Mouse (Mus musculus): ENCODE measurements around the gene Zfp974. TPM values are rescaled to one million over a fixed set of nuclear protein-coding genes. Genes with fewer than 3 reads are reported as not detected.
"Not testable (repeated sequence)": the region's sequence is repeated elsewhere in the genome, so short reads cannot be mapped to it uniquely, and the experiment has no call there.

Gene Zfp974
- polyA plus RNA-seq, 1 experiment from 2014 or later = 4.6 TPM

GRCm38 (mm10) chr7:27905061-27905848 is 24.0 kb downstream of the Zfp974 start:
- ATAC-seq (ENCODE audit: low FRiP score, low TSS enrichment) (0 out of 2 replicates have a peak, but pooled peaks have one; percentile 38), DNase-seq (ENCODE audit: low spot score) (peak; percentile 14)
- 56% methylated on average over 11 of the region's 11 CpGs for WGBS
- H3K4me1 ChIP-seq (replicated peaks; ENCODE audit: control insufficient read depth, insufficient read depth) = no peaks in the 10 kb centered on the region
- H3K9ac ChIP-seq (ENCODE audit: low read length) = no peak overlapping the region
- H3K36me3 ChIP-seq (ENCODE audit: control insufficient read depth, insufficient read depth, low read length) = no peaks in the 10 kb centered on the region
- H3K4me2 ChIP-seq (replicated peaks; ENCODE audit: low read depth) = no peak overlapping the region
- no peaks in the 10 kb centered on the region for H3K27me3 ChIP-seq (ENCODE audit: control insufficient read depth, insufficient read depth, low read length)
- TF ChIP-seq CTCF (IDR thresholded peaks at IDR 0.05; ENCODE audit: low read depth) = no peak
- TF ChIP-seq EP300 (optimal IDR thresholded peaks at IDR 0.05) = no peak
- no peaks in the 10 kb centered on the region for H3K9me3 ChIP-seq (ENCODE audit: control insufficient read depth, low read length)
- H3K27ac ChIP-seq (replicated peaks) = no peak overlapping the region; the same call in 1 of the 2 replicates
- H3K4me3 ChIP-seq (ENCODE audit: low read depth, low read length) = no peak overlapping the region

GRCm38 (mm10) chr7:27900601-27901000 is 28.7 kb downstream of the Zfp974 start:
- no peaks in the 10 kb centered on the region for H3K27me3 ChIP-seq (ENCODE audit: control insufficient read depth, insufficient read depth, low read length)
- WGBS = 89% methylated on average over 4 of the region's 4 CpGs
- H3K9me3 ChIP-seq (ENCODE audit: control insufficient read depth, low read length) = no peaks in the 10 kb centered on the region
- DNase-seq (ENCODE audit: low spot score) = no peak
- no peaks in the 10 kb centered on the region for H3K4me1 ChIP-seq (replicated peaks; ENCODE audit: control insufficient read depth, insufficient read depth)
- no peak overlapping the region for H3K4me2 ChIP-seq (replicated peaks; ENCODE audit: low read depth)
- no peak overlapping the region for H3K27ac ChIP-seq (replicated peaks)
- H3K4me3 ChIP-seq (ENCODE audit: low read depth, low read length) = no peak overlapping the region
- ATAC-seq (ENCODE audit: low FRiP score, low TSS enrichment) = no peak
- no peak overlapping the region for H3K9ac ChIP-seq (ENCODE audit: low read length)
- TF ChIP-seq EP300 (optimal IDR thresholded peaks at IDR 0.05) = no peak
- no peak for TF ChIP-seq CTCF (IDR thresholded peaks at IDR 0.05; ENCODE audit: low read depth)
- H3K36me3 ChIP-seq (ENCODE audit: control insufficient read depth, insufficient read depth, low read length) = no peaks in the 10 kb centered on the region

- H3K9me3 ChIP-seq (ENCODE audit: control insufficient read depth, low read length) = no peaks in the 10 kb centered on the region
- no peak overlapping the region for H3K4me2 ChIP-seq (replicated peaks; ENCODE audit: low read depth)
- peaks cover 10% of the 10 kb centered on the region for H3K36me3 ChIP-seq (ENCODE audit: control insufficient read depth, insufficient read depth, low read length)
- H3K27me3 ChIP-seq (ENCODE audit: control insufficient read depth, insufficient read depth, low read length) = no peaks in the 10 kb centered on the region
- 91% methylated on average over 4 of the region's 4 CpGs for WGBS
- H3K9ac ChIP-seq (ENCODE audit: low read length) = no peak overlapping the region
- DNase-seq (ENCODE audit: low spot score) = no peak
- H3K4me1 ChIP-seq (replicated peaks; ENCODE audit: control insufficient read depth, insufficient read depth) = no peaks in the 10 kb centered on the region
- H3K27ac ChIP-seq (replicated peaks) = no peak overlapping the region
- ATAC-seq (ENCODE audit: low FRiP score, low TSS enrichment) = no peak
- TF ChIP-seq CTCF (IDR thresholded peaks at IDR 0.05; ENCODE audit: low read depth) (no peak), EP300 (optimal IDR thresholded peaks at IDR 0.05) (no peak)
- H3K4me3 ChIP-seq (ENCODE audit: low read depth, low read length) = no peak overlapping the region
These were observed 47.5 kb downstream of the Zfp974 start for GRCm38 (mm10) chr7:27881721-27882120.

- H3K27me3 ChIP-seq (ENCODE audit: control insufficient read depth, insufficient read depth, low read length); H3K9ac ChIP-seq (ENCODE audit: low read length); ATAC-seq (ENCODE audit: low FRiP score, low TSS enrichment); H3K27ac ChIP-seq (replicated peaks); H3K4me2 ChIP-seq (replicated peaks; ENCODE audit: low read depth); H3K9me3 ChIP-seq (ENCODE audit: control insufficient read depth, low read length); H3K4me1 ChIP-seq (replicated peaks; ENCODE audit: control insufficient read depth, insufficient read depth); DNase-seq (ENCODE audit: low spot score); H3K4me3 ChIP-seq (ENCODE audit: low read depth, low read length): not testable (repeated sequence)
- H3K36me3 ChIP-seq (ENCODE audit: control insufficient read depth, insufficient read depth, low read length) = peaks cover 15% of the 10 kb centered on the region; the same call in 1 of the 2 replicates
- WGBS = 82% methylated on average over 5 of the region's 5 CpGs
These were observed 66.7 kb downstream of the Zfp974 start for GRCm38 (mm10) chr7:27862578-27862977.

GRCm38 (mm10) chr7:27860396-27861235 is 68.6 kb downstream of the Zfp974 start:
- H3K27ac ChIP-seq (replicated peaks) = peak overlapping the region; percentile 92
- peaks cover 5% of the 10 kb centered on the region; the same call in 1 of the 2 replicates for H3K4me1 ChIP-seq (replicated peaks; ENCODE audit: control insufficient read depth, insufficient read depth)
- peak; percentile 81 for DNase-seq (ENCODE audit: low spot score)
- TF ChIP-seq EP300 (optimal IDR thresholded peaks at IDR 0.05) (no peak), CTCF (IDR thresholded peaks at IDR 0.05; ENCODE audit: low read depth) (0 out of 2 replicates have a peak, but pooled peaks have one; percentile 14)
- peaks cover 10% of the 10 kb centered on the region; the same call in 1 of the 2 replicates for H3K36me3 ChIP-seq (ENCODE audit: control insufficient read depth, insufficient read depth, low read length)
- under 1% methylated on average over 22 of the region's 22 CpGs for WGBS
- peak; percentile 96 for ATAC-seq (ENCODE audit: low FRiP score, low TSS enrichment)
- peak overlapping the region; percentile 78 for H3K9ac ChIP-seq (ENCODE audit: low read length)
- H3K4me3 ChIP-seq (ENCODE audit: low read depth, low read length) = peak overlapping the region; percentile 59
- no peaks in the 10 kb centered on the region for H3K27me3 ChIP-seq (ENCODE audit: control insufficient read depth, insufficient read depth, low read length)
- no peaks in the 10 kb centered on the region for H3K9me3 ChIP-seq (ENCODE audit: control insufficient read depth, low read length)
- peak overlapping the region; percentile 75 for H3K4me2 ChIP-seq (replicated peaks; ENCODE audit: low read depth)
